Mouse (Mus musculus): ENCODE measurements around the gene Cdkn2c. TPM values are rescaled to one million over a fixed set of nuclear protein-coding genes. Genes with fewer than 3 reads are reported as not detected.

The Cdkn2c gene
- polyA plus RNA-seq, 1 experiment from 2014 or later = 7.3 TPM

- Histone ChIP-seq H3K4me1 (peaks cover 7% of the 10 kb centered on the region), H3K27me3 (peaks cover 54% of the 10 kb centered on the region), H3K4me2 (replicated peaks) (no peak overlapping the region), H3K4me3 (no peak overlapping the region), H3K36me3 (no peaks in the 10 kb centered on the region), H3K9me3 (replicated peaks) (no peaks in the 10 kb centered on the region), H3K27ac (no peak overlapping the region), H3K9ac (no peak overlapping the region)
- ATAC-seq (ENCODE audit: low FRiP score) = no peak
- 50% methylated on average over 2 of the region's 2 CpGs for WGBS
Observed at GRCm38 (mm10) chr4:109654701-109655100, 12.3 kb downstream of the Cdkn2c start.

- H3K36me3 ChIP-seq = no peaks in the 10 kb centered on the region
- H3K4me1 ChIP-seq = peaks cover 7% of the 10 kb centered on the region
- no peak overlapping the region for H3K27ac ChIP-seq
- peaks cover 40% of the 10 kb centered on the region for H3K27me3 ChIP-seq
- no peak overlapping the region for H3K4me2 ChIP-seq (replicated peaks)
- no peak overlapping the region for H3K9ac ChIP-seq
- H3K9me3 ChIP-seq (replicated peaks) = no peaks in the 10 kb centered on the region
- H3K4me3 ChIP-seq = no peak overlapping the region
- no peak for ATAC-seq (ENCODE audit: low FRiP score)
Observed at GRCm38 (mm10) chr4:109653251-109653650, 13.7 kb downstream of the Cdkn2c start.

GRCm38 (mm10) chr4:109649331-109649730 lies 17.7 kb downstream of the Cdkn2c start:
- H3K4me2 ChIP-seq (replicated peaks) = no peak overlapping the region
- H3K4me3 ChIP-seq = no peak overlapping the region
- no peaks in the 10 kb centered on the region for H3K9me3 ChIP-seq (replicated peaks)
- H3K36me3 ChIP-seq = no peaks in the 10 kb centered on the region
- peaks cover 5% of the 10 kb centered on the region for H3K27me3 ChIP-seq
- no peak overlapping the region for H3K9ac ChIP-seq
- H3K27ac ChIP-seq = no peak overlapping the region
- H3K4me1 ChIP-seq = no peaks in the 10 kb centered on the region
- WGBS = 84% methylated on average over 5 of the region's 5 CpGs
- ATAC-seq (ENCODE audit: low FRiP score) = no peak

- no peaks in the 10 kb centered on the region for H3K4me1 ChIP-seq
- no peak overlapping the region for H3K9ac ChIP-seq
- no peak overlapping the region for H3K27ac ChIP-seq
- no peak overlapping the region for H3K4me3 ChIP-seq
- WGBS = 71% methylated on average over 4 of the region's 4 CpGs
- H3K36me3 ChIP-seq = no peaks in the 10 kb centered on the region
- no peak for ATAC-seq (ENCODE audit: low FRiP score)
- H3K9me3 ChIP-seq (replicated peaks) = no peaks in the 10 kb centered on the region
- no peak overlapping the region for H3K4me2 ChIP-seq (replicated peaks)
- no peaks in the 10 kb centered on the region for H3K27me3 ChIP-seq
Observed at GRCm38 (mm10) chr4:109647281-109647680, 19.7 kb downstream of the Cdkn2c start.

- no peak overlapping the region for H3K9ac ChIP-seq
- 77% methylated on average over 3 of the region's 3 CpGs for WGBS
Observed at GRCm38 (mm10) chr4:109641451-109641850, 25.5 kb downstream of the Cdkn2c start.

DNA sequence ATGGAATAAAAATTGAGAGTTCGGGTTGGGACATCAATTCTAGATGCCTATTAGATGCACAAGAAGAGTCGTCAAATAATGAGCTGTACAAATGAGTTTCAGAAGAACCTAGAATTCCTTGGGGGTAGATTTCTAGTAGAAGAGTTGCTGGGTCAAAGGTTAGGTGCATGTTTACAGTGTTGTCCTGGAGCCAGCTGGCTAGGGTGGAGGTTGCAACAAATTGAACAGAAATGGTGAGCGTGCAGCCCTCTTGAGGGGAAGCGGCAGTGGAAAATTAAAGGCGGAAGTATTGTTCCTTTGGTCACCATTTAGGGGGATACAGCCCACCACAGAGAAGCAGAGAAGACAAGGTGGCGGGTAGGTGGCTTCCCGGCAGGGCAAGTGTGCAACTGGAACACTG lies 26.8 kb downstream of the Cdkn2c start:
- Histone ChIP-seq H3K27ac (no peak overlapping the region), H3K27me3 (no peaks in the 10 kb centered on the region), H3K4me3 (no peak overlapping the region), H3K4me1 (no peaks in the 10 kb centered on the region), H3K36me3 (no peaks in the 10 kb centered on the region), H3K9ac (no peak overlapping the region), H3K9me3 (replicated peaks) (no peaks in the 10 kb centered on the region), H3K4me2 (replicated peaks) (no peak overlapping the region)
- 84% methylated on average over 7 of the region's 7 CpGs for WGBS
- ATAC-seq (ENCODE audit: low FRiP score) = no peak

More at GRCm38 (mm10) chr4:109641451-109641850, 25.5 kb downstream of the Cdkn2c start:
- H3K27me3 ChIP-seq = no peaks in the 10 kb centered on the region
- no peak overlapping the region for H3K4me2 ChIP-seq (replicated peaks)
- no peak overlapping the region for H3K27ac ChIP-seq
- no peak for ATAC-seq (ENCODE audit: low FRiP score)
- no peaks in the 10 kb centered on the region for H3K4me1 ChIP-seq
- H3K9me3 ChIP-seq (replicated peaks) = no peaks in the 10 kb centered on the region
- no peaks in the 10 kb centered on the region for H3K36me3 ChIP-seq
- no peak overlapping the region for H3K4me3 ChIP-seq

DNA sequence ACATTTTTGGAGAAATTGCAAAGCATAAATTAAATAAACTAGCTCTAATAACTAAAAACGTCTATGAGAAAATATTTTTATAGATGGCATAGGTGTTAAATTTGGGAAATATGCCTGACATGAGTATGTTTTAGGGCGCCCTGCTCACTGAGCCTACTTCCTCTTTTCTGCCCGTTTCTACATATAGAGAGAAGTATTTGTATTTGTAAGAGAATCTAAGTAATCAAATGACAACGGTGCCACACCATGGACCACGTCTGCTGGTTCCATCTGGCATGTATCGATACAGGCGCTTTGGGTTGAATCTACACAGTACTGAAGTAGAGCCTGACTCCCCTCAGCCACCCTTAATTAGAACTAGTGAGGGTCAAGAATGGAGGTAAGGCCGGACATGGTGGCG lies 27.6 kb downstream of the Cdkn2c start:
- no peaks in the 10 kb centered on the region for H3K9me3 ChIP-seq (replicated peaks)
- H3K4me2 ChIP-seq (replicated peaks) = no peak overlapping the region
- WGBS = 90% methylated on average over 9 of the region's 9 CpGs
- H3K4me3 ChIP-seq = no peak overlapping the region
- H3K27me3 ChIP-seq = no peaks in the 10 kb centered on the region
- H3K27ac ChIP-seq = no peak overlapping the region
- H3K9ac ChIP-seq = no peak overlapping the region
- H3K36me3 ChIP-seq = no peaks in the 10 kb centered on the region
- no peak for ATAC-seq (ENCODE audit: low FRiP score)
- no peaks in the 10 kb centered on the region for H3K4me1 ChIP-seq

DNA sequence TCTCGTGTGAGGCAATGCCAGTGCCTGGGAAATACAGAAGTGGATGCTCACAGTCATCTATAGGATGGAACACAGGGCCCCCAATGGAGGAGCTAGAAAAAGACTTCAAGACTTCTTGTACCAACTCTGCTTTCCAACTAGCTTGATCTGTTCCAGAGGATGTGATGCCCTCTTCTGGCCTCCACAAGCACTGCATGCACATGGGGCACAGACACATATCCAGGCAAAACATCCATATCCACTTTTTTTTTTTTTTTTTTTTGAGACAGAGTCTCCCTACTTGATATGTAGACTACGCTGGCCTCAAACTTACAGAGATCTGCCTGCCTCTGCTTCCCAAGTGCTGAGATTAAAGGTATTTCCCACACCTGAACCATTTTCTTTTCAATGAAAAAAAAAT lies 32.0 kb downstream of the Cdkn2c start:
- no peak for ATAC-seq (ENCODE audit: low FRiP score)
- H3K27me3 ChIP-seq = no peaks in the 10 kb centered on the region
- no peak overlapping the region for H3K27ac ChIP-seq
- H3K4me2 ChIP-seq (replicated peaks) = no peak overlapping the region
- 83% methylated on average over 2 of the region's 2 CpGs for WGBS
- H3K9ac ChIP-seq = no peak overlapping the region
- H3K9me3 ChIP-seq (replicated peaks) = no peaks in the 10 kb centered on the region
- no peak overlapping the region for H3K4me3 ChIP-seq
- no peaks in the 10 kb centered on the region for H3K4me1 ChIP-seq
- H3K36me3 ChIP-seq = no peaks in the 10 kb centered on the region

DNA sequence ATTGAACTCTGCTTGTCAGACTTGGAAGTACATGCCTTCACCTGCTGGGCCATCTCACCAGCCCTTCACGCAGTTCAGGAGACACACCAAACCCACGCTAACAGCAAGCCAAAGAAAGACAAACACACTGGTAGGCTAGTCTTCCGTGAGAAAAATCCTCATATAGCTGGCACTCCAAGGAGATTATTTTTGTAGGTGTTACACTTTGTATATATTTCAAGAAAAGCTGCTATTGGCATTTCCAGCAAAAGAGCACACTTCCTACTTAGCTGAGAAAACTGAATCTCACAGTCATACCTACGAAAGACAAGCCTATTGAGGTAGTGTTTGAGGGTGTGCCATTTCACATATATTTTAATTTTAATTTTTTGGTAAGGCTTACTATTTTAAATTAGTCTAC lies 36.0 kb downstream of the Cdkn2c start:
- H3K4me1 ChIP-seq = no peaks in the 10 kb centered on the region
- H3K4me3 ChIP-seq = no peak overlapping the region
- H3K9ac ChIP-seq = no peak overlapping the region
- no peak overlapping the region for H3K4me2 ChIP-seq (replicated peaks)
- ATAC-seq (ENCODE audit: low FRiP score) = no peak
- no peaks in the 10 kb centered on the region for H3K9me3 ChIP-seq (replicated peaks)
- no peaks in the 10 kb centered on the region for H3K27me3 ChIP-seq
- no peak overlapping the region for H3K27ac ChIP-seq
- 80% methylated on average over 4 of the region's 4 CpGs for WGBS
- no peaks in the 10 kb centered on the region for H3K36me3 ChIP-seq

GRCm38 (mm10) chr4:109630215-109630614 lies 36.8 kb downstream of the Cdkn2c start:
- Histone ChIP-seq H3K9ac (no peak overlapping the region), H3K4me3 (no peak overlapping the region), H3K9me3 (replicated peaks) (no peaks in the 10 kb centered on the region), H3K27ac (no peak overlapping the region), H3K4me2 (replicated peaks) (no peak overlapping the region), H3K36me3 (no peaks in the 10 kb centered on the region), H3K4me1 (no peaks in the 10 kb centered on the region), H3K27me3 (no peaks in the 10 kb centered on the region)
- ATAC-seq (ENCODE audit: low FRiP score) = no peak
- WGBS = 74% methylated on average over 2 of the region's 2 CpGs

- H3K9me3 ChIP-seq (replicated peaks) = no peaks in the 10 kb centered on the region
- H3K9ac ChIP-seq = no peak overlapping the region
- H3K27me3 ChIP-seq = no peaks in the 10 kb centered on the region
- no peak for ATAC-seq (ENCODE audit: low FRiP score)
- H3K4me3 ChIP-seq = no peak overlapping the region
- H3K27ac ChIP-seq = no peak overlapping the region
- 74% methylated on average over 4 of the region's 4 CpGs for WGBS
- H3K36me3 ChIP-seq = no peaks in the 10 kb centered on the region
- no peaks in the 10 kb centered on the region for H3K4me1 ChIP-seq
- H3K4me2 ChIP-seq (replicated peaks) = no peak overlapping the region
Observed at GRCm38 (mm10) chr4:109612596-109612995, 54.4 kb downstream of the Cdkn2c start.

Data from hindbrain, embryonic 12.5 days (tissue).